Mouse (Mus musculus): Measurements from ENCODE around the gene Smc6.

Smc6 gene

DNA sequence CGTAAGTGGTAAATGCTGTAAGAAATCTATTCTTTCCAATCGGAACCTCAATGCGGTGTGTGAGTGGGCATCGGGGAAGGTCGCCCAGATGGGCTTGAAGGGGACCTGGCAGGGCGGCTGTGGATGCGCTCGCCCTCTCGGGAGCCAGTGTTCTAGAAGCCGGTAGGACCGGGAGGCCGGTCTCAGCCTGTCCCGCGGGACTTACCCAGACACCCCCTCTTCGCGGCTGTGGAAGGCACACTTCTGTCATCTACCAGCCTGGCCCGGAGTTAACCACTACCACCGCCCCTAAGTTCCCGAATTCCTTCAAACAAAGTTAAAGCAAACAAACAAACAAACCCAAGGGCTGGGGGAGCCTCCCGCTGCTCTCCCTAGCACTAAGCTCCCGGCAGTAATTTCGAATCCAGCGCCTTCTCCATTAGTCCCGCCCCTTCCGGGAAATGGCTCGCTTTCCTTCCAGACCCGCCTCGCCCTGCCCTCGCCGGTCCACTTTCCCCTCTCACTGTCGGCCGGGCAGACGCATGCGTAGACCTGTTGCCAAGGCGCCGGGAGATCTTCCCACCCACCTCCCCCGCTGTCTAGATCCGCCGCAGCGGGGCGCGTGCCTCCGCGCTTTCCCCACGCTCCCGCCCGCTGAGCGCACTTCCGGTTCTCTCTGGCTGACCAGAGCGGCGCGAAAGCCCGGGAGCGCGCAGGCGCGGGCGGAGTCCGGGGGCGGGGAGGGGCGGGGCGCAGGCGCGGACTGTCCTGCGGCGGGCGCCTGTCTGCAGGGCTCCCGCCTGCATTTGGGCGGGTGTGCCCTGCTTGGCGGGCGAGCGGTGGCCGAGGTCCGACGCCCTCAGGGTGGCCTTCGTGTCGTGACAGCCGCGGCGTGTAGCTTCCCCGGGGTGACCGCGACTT lies at the start of gene Smc6, which contains the start of gene Gen1:
Gene Smc6 (plus strand): TSS at position 505 of the 900 bp plus-strand sequence.
Gene Gen1 (minus strand): TSS at position 420 of the 900 bp plus-strand sequence.
- peak; percentile 86 for DNase-seq (ENCODE audit: low read depth, low spot score)

DNA sequence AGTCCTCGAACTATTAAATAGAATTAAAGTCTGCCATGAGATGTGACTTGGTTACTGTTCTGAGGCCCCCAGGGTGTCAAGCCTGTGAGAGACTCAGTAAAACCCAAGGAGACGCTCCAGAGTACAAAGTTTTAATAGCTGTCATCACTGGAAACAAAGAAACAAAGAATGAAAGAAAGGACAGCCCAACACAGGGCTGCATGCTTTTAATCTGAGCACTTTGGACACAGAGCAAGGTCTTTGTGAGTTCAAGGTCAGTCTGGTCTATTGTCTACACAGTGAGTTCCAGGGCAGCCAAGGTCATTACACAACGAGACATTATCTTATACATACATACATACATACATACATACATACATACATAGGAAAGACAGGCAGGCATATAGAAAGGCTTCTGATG lies 49.2 kb upstream of the Smc6 start:
- DNase-seq (ENCODE audit: low read depth, low spot score) = no peak

DNA sequence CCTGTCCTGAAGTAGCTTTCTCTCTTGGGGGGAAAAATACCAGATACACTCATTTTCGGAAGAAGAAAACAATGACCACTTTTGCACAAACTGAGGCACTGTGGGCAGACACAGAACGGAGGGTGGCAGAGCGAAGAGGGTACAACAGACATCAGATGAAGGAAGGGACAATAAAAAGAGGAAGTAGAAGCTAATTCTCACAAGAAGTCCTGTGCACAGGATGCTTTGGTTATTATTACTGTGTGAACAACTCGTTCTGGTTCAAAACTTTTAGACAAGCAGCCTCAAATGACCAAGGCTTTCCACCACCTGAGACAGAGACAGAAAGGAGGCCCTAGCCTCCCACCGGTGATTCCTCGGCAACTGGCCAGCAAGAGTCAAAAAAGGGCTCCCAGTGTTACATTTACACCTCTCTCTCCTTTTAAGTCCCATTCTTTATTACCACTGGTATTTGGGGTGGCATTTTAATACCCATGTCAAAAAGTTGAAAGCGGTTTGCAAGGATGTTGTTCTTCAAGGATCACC lies 47.9 kb upstream of the Smc6 start:
- DNase-seq (ENCODE audit: low read depth, low spot score) = no peak

DNA sequence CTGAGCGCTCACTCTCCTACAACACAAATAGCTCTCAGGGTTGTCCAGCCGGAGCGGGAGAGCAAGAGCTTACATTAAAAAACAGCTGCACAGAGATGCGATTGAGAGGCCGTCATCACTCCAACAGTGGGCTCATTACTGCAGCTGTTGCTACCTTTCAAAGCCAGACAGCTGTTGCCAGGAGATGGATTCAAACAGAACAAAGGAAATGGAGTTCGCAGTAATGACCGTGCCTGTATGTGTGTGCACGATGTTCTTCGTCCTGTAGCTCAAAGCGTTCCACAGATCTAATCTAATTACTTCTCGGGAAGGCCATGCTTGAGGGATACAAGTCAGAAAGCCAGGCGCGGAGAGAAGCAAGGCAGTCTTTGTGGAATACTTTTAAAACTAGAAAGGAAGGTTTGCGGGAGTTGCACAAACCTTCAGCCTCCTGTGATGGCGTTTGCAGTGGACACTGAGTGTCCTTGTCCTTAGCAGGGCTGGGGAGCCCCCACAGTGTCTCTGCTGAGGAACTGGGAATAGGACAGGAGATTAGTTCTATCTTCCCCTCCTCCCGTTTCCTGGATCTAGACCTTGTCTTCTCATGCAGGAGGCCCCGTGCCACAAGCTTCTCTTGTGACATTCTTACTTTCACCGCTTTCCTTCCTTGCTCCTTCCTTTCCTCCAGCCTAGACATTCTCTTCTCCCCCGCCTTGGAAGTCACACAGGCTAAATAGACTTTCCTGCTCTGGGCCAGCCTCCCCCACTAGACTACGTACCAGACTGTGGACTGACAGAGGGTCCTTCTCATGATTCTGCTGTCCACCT lies 44.0 kb upstream of the Smc6 start:
- no peak for DNase-seq (ENCODE audit: low read depth, low spot score)

DNA sequence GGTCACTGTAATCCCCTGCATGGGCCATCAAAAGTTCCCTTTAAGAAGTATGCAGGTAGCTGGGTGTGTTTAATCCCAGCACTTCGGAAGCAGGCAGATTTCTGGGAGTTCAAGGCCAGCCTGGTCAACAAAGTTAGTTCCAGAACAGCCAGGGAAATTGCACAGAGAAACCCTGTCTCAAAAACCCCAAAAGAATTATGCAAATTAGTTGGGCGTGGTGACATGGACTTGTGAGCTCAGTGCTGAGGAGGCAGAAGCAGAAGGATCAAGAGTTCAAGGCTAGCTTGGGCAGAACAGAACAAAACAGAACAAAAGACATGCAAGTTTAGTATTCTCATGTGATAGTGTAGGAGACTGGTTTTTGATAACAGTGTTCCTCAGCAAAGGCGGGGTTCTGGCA lies 43.1 kb upstream of the Smc6 start:
- no peak for DNase-seq (ENCODE audit: low read depth, low spot score)

DNA sequence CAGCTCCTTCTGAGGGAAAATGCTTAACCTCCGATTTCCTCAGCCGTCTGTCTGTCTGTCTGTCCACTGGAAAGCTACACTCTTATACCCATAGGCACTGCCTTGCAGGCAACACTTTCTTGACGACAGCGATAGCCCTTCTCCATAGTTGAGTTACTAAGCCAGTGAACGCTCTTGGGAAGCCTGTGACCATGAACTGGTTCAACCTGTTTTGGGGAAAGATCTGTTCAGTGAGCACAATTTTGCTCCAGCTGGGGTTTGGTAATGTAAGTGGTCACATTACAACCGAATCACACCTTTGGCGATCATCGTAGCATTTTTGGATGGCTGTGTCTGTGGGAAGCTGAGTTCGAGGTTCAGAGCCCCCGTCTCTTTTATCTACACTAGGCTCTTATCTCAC lies 42.6 kb upstream of the Smc6 start:
- DNase-seq (ENCODE audit: low read depth, low spot score) = no peak

DNA sequence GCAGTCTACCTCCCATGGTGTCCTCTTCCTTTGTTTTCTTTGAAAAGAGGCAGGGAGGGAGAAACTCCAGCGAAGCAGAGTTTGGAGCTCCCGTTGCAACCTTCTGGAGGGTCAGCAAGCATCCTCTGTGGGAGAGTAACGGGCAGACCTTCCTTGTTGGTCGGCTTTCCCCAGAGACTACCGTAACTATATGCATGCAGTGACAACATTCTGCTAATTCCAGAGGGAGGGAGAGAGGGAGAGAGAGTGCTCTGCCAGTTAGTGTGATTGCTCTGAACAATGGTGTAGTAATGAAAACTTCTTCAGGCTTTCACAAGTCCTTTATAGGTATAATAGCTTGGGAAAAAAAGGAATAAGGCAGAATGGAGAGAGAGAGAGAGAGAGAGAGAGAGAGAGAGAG lies 41.0 kb upstream of the Smc6 start:
- DNase-seq (ENCODE audit: low read depth, low spot score) = no peak

DNA sequence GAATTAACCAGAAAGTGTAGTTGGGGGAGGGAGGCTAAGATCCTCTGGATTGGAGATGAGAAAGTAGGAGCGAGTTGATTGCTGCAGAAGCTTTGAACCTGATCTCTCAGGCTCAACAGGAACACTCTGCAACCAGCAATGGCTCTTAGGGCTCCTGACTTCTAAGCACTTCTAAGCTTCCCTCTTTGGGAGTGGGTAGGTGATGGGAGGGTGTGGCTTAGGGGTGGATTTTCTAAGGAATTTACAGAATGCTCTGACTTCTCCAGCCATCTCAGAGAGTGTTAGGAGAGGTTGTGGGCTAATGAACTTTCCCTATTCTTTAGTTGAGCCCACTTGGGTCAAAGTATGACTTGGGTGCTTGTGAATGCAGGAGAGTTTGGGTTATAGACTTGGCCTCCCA lies 39.6 kb upstream of the Smc6 start:
- DNase-seq (ENCODE audit: low read depth, low spot score) = no peak

DNA sequence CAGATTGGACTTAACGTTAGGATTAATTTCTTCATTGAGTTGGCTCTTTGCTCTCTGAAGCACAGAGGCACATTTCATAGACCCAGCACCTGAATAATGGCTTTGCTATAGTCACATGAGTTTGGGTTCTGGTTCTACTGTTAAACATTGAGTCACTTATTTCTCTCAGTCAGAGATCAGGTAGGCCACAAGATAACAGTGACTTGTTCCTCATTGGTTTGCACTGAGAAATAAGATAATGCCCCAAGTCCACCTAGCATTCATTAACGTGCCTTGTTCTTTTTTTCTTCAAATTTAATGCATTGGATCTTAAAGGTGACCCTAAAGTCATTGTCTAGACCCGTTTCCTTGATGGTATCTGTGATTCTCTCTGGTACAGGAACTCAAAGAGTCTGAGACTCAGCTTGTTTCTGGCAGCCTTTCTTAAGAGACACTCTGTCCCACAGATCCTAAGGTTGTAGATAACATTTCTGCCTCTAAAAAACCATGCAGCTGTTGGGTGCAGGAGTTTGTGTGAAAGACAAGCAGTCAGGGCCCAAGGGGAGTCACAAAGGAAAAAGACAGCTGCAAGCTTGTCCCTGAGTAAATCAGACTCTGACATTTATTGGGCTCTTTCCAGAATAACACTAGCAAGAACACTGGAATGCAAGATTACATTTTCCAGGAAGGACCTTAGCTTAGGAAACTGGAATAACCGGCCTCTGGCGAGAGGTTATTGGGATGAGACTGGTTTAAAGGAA lies 39.0 kb upstream of the Smc6 start:
- no peak for DNase-seq (ENCODE audit: low read depth, low spot score)

DNA sequence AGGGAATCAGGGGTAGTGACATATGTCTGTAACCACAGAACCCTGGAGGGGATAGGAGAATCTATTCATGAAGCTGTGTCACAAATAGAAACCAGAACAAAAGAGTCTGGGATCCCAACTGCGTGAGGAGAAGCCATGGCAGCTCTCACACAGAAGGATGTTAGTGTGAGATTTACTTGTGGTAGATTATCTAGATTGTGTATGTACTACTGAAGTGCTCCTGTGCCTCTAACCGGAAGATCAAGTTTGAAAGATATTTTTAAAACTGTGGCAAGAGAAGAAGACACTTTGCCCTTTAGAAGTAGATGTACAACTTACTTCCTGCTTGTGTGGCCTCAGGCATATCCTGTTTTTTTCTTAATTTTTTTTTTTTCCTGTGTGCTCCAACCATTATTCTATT lies 35.4 kb upstream of the Smc6 start:
- DNase-seq (ENCODE audit: low read depth, low spot score) = no peak

DNA sequence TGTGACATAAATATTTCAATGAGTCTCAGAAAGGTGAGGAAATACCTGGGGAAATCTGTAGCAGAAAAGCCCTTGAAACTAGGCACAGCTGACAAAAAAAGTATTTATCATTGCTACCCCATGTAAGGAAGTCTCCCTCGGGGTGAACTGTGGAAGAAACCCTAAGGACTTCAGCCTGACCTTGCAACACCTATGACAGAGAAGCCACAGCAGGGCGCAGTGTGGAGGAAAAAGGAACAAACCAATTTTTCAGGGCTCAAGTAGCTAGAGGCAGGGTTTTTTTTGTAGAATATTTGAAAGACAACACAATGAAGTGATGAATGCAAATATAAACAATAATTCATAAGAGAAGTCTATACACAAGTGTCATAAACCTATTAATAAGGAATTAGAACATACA lies 29.7 kb upstream of the Smc6 start:
- no peak for DNase-seq (ENCODE audit: low read depth, low spot score)

DNA sequence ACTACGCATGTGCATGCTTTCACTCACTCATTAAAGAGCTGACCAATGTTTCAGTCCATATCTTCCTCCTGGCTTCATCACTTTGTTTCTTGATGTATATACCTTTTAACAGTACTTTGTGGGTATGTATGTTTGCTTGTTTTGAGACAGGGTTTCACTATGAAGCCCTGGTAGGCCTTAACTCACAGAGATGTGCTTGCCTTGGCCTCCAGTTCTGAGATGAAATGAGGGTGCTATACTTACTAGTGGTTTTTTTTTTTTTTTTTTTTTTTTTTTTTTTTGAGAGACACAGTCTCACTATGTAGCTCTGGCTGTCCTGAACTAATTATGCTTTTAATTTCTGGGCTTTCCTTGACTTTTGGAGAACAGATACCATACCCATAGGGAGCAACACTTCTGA lies 18.2 kb upstream of the Smc6 start:
- DNase-seq (ENCODE audit: low read depth, low spot score) = no peak

DNA sequence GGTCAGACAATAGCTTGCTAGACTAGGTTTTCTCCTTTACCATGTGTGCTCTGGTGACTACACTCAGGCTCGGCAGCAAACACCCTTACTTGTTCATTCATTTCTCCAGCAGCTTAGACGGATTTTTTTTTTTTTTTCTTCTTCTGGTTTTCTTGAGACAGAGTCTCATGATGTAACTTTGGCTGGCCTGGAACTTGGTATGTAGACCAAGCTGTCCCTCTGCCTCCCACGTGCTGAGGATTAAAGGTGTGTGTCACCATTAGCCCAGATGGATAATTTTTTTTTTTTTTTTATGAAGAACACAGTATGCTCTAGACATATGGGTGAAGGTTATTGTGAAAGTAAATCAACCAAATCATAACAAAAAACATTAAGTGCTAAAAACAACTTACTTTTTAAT lies 15.4 kb upstream of the Smc6 start:
- DNase-seq (ENCODE audit: low read depth, low spot score) = no peak

DNA sequence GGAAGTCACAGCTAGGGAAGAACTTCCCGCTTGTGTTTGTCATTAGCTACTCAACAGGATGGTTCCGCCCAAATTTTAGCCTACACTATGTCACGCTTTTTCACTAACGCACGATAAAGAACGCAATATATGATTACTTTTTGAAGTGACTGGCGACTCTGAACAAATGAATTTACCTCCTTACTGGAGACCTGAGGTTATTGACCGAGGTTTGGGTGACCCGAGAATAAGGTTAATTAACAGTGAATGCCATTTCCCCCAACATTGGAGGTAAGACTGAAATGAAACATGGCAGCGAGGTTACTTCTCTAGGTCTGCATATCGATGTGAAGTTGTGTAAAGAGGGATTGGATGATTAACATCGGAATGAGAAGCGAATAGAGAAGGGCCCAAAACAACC lies 791 bp upstream of the Smc6 start:
- DNase-seq (ENCODE audit: low read depth, low spot score) = no peak

DNA sequence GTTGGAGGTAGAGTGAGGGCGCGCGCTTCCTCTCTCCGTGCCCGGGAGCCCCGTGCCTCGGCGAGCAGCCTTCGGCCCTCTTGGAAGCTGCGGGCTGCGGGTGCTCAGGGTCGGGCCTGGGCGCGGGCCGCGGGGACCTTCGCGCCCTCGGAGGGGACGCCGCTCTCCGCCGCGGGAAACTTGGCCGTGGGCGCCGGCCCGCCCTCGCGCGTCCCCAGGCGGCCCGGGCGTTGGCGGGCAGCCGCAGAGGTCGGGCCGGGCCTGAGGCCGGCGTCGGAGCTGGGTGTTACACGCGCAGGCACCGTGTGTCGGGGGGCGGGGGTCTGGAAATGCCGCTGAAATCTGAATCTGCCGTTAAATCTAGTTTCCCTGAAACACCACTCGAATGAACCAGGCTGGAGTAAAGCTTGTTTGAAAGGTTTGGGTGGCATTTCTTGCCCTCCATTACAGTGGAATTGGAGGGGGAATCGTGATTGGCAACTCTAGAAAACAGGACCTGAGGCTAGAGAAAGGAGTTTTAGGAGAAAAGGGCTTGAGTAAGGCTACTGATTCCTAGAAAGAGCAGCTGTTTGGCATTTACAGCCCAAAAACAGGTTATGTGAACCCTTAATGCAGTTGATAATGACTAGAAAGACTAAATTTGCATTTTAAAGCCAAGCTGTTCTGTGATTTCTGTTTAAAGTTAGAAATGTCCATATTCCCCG lies 748 bp downstream of the Smc6 start:
- DNase-seq (ENCODE audit: low read depth, low spot score) = no peak

DNA sequence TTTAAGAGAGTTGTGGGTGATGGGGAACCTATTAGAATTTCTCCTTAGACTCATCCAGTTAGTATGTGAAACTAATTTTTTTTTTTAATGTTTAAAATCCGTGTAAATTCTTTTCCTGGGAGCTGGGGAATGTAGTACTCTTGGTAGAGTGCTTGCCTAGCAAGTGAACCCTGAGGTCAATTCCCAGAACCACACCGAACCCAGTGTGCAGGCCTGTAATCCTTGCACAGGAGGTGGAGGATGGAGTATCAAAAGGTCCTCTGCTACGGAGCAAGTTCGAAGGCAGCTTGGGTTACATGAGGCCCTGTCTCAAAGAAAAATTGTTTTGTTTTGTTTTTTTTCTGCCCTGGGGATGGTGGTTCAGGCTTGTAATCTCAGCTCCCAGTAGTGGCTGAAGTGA lies 1.3 kb downstream of the Smc6 start:
- no peak for DNase-seq (ENCODE audit: low read depth, low spot score)

DNA sequence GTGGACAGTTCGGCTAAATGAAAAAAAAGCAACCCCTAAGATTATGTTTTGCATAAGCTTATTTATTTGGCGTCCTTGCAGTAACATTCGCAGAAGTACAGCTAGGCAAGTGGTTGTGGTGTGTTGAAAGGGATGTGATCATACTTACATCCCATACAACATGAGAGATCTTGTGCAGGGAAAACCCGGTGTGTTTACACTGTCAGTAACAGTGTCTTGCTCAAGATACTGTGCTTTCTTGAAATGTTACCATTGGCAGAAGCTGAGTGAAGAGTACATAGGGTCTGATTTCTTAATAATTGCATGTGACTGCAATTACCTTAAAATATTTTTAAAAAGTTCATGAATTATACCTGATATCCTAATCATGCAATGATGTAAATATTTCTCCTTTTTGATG lies 6.9 kb downstream of the Smc6 start:
- DNase-seq (ENCODE audit: low read depth, low spot score) = no peak

DNA sequence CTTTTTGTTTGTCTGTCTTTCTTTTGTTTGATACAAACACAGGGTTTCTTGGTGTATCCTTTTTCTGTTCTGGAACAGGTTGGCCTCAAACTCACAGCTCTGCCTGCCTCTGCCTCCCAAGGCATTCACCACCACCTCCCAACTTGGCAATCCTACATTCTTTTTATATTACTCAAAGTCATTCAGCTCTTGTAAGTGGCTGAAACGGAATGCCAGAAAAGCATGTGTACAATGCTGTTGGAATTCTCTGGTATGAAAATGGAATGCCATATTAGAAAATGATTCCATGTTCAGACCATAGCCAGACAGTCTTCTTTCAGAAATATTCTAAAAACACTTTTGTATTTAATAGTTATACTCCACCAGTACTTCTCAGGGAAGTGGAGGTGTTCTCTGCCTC lies 7.5 kb downstream of the Smc6 start:
- DNase-seq (ENCODE audit: low read depth, low spot score) = no peak

DNA sequence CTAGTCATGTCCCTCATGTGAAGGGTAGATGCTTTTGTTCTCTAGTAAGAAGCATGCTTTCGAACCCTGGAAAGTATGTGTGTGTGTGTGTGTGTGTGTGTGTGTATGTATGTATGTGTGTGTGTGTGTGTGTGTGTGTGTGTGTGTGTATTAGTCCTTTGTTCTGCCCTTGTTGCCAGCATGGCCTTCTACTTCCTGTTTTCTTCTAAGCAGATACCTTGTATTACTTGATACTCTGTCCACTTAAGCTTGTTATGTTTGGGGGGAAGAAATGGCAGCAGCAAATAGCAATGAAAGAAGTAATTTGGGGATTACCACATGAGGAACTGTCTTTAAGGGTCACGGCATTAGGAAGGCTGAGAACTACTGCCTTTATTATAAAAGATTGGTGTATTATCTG lies 10.9 kb downstream of the Smc6 start:
- DNase-seq (ENCODE audit: low read depth, low spot score) = no peak

DNA sequence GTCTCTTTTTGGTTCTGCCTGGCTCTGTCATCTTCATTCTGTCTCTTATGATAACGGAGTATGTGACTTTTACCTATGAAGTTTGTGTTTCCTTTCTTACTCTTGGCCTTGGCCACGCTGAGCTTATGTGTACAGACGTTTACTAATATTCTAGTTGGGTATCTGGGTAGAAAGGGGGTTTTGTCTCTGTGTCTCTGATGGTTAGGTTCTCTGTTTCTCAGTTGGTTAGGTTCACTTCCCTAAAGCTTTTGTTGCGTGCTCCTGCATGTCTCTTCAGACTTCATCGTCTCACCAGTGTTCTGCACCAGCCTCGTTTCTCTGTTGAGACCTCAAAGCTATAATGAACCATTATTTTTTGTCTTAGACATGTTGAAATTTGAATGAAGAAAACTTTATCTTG lies 11.5 kb downstream of the Smc6 start:
- no peak for DNase-seq (ENCODE audit: low read depth, low spot score)

DNA sequence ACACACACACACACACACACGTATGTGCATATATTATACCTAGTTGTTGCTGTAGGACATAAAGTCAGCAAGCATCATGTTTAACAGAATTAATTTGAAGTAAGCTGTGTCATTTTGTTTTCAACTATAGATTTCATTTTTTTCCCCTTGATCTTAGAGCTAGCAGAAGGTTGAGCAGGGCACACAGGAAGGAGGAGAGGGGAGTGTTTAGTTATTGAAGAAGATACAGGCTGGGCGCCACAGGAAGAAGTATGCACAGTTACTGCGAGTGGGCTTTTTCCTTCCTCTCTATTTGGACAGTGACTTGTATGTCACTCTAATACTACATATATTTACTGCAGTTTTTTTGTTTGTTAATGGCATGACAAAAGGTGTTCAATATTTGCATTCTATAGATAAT lies 14.2 kb downstream of the Smc6 start:
- no peak for DNase-seq (ENCODE audit: low read depth, low spot score)

Measured in telencephalon, adult 2 months (tissue).